Mouse (Mus musculus) lung, embryonic 14.5 days (tissue): ENCODE measurements at regions not wholly inside any gene's neighbourhood (a gene's known extent, or its start where the extent isn't known, plus 50 kb on each side); places are given as distances from the start of the nearest gene placed in this dataset.

Experiments
- ATAC-seq: fragments of 200-750 bp; cut with Nextera tagmentation; 2 replicates; pipeline ENCODE4 v1.8.0; 2017; ENCODE audit warnings: mild to moderate bottlenecking, moderate TSS enrichment, moderate library complexity; ENCODE audit not compliant: insufficient read depth
- DNase-seq: peaks from one replicate; pipeline ENCODE4 v3.0.0-alpha.2; 2015
- H3K27ac ChIP-seq: fragments of 300-500 bp; sonication (generic); 2 replicates; pipeline ENCODE4 v1.5.1; 2014; ENCODE audit warnings: low read depth, mild to moderate bottlenecking, moderate library complexity
- H3K27me3 ChIP-seq: fragments of 300-500 bp; sonication (generic); 2 replicates; pipeline ENCODE4 v1.6.1; 2014; ENCODE audit warnings: low read length, control low read depth; ENCODE audit not compliant: insufficient read depth
- H3K36me3 ChIP-seq: fragments of 300-500 bp; sonication (generic); 2 replicates; pipeline ENCODE4 v1.6.1; 2014; ENCODE audit warnings: control low read depth; ENCODE audit not compliant: insufficient read depth
- H3K4me1 ChIP-seq: fragments of 300-500 bp; sonication (generic); 2 replicates; pipeline ENCODE4 v1.6.1; 2014; ENCODE audit warnings: antibody characterized with exemption, control low read depth; ENCODE audit not compliant: insufficient read depth
- H3K4me2 ChIP-seq: fragments of 300-500 bp; sonication (generic); 2 replicates; pipeline ENCODE4 v1.6.1; 2014; ENCODE audit warnings: mild to moderate bottlenecking
- H3K4me3 ChIP-seq: fragments of 300-500 bp; sonication (generic); 2 replicates; pipeline ENCODE4 v1.5.1; 2014; ENCODE audit warnings: low read depth, low read length
- H3K9ac ChIP-seq: fragments of 300-500 bp; sonication (generic); 2 replicates; pipeline ENCODE4 v1.6.1; 2014
- H3K9me3 ChIP-seq: fragments of 300-500 bp; sonication (generic); 2 replicates; pipeline ENCODE4 v1.6.1; 2016; ENCODE audit warnings: low read depth, low read length, control low read depth
- CTCF ChIP-seq: IDR thresholded peaks from 2 replicates; pipeline ENCODE4 v1.5.1; 2016; ENCODE audit warnings: antibody characterized with exemption, low read depth
- WGBS: fragments of 180-500 bp; shearing (Covaris S2); extraction: QIAGEN DNeasy Blood & Tissue Kit; methylation state at CpG from one replicate; pipeline ENCODE4 v1.1.7; 2014; 5-methylcytosine and 5-hydroxymethylcytosine counted together

- no peak for TF ChIP-seq CTCF
- H3K9ac ChIP-seq, result no peak overlapping the region
- no peaks in the 10 kb centered on the region for H3K4me1 ChIP-seq
- WGBS, result 67% methylated on average over 4 of the region's 4 CpGs
- no peaks in the 10 kb centered on the region for H3K9me3 ChIP-seq
- ATAC-seq (no peak), DNase-seq (no peak)
- no peak overlapping the region for H3K27ac ChIP-seq
- no peak overlapping the region for H3K4me2 ChIP-seq
- no peaks in the 10 kb centered on the region for H3K36me3 ChIP-seq
- H3K27me3 ChIP-seq, result no peaks in the 10 kb centered on the region
- no peak overlapping the region for H3K4me3 ChIP-seq
These were observed 198.6 kb upstream of the Gcfc2 start for GRCm38 (mm10) chr6:81724601-81725545.

- no peak overlapping the region for H3K4me2 ChIP-seq
- H3K27ac ChIP-seq, result no peak overlapping the region
- H3K9ac ChIP-seq, result no peak overlapping the region
- ATAC-seq, result no peak
- no peaks in the 10 kb centered on the region for H3K9me3 ChIP-seq
- H3K4me1 ChIP-seq, result no peaks in the 10 kb centered on the region
- no peaks in the 10 kb centered on the region for H3K27me3 ChIP-seq
- no peaks in the 10 kb centered on the region for H3K36me3 ChIP-seq
- WGBS, result 37% methylated on average over 4 of the region's 5 CpGs
- no peak for TF ChIP-seq CTCF
- H3K4me3 ChIP-seq, result no peak overlapping the region
- no peak for DNase-seq
These were observed 191.8 kb upstream of the Gcfc2 start for GRCm38 (mm10) chr6:81731631-81732030.

- TF ChIP-seq CTCF, result no peak
- Histone ChIP-seq H3K36me3 (no peaks in the 10 kb centered on the region), H3K4me3 (no peak overlapping the region), H3K9me3 (no peaks in the 10 kb centered on the region), H3K4me1 (no peaks in the 10 kb centered on the region), H3K27me3 (no peaks in the 10 kb centered on the region), H3K4me2 (no peak overlapping the region), H3K27ac (no peak overlapping the region), H3K9ac (no peak overlapping the region)
- DNase-seq (no peak), ATAC-seq (no peak)
- WGBS, result 73% methylated on average over 3 of the region's 3 CpGs
These were observed 189.9 kb upstream of the Gcfc2 start for GRCm38 (mm10) chr6:81733527-81733926.

- H3K4me3 ChIP-seq, result no peak overlapping the region
- WGBS, result 85% methylated on average over 5 of the region's 5 CpGs
- H3K27ac ChIP-seq, result no peak overlapping the region
- H3K27me3 ChIP-seq, result no peaks in the 10 kb centered on the region
- no peak overlapping the region for H3K4me2 ChIP-seq
- no peak overlapping the region for H3K9ac ChIP-seq
- H3K9me3 ChIP-seq, result no peaks in the 10 kb centered on the region
- no peak for TF ChIP-seq CTCF
- DNase-seq, result no peak
- ATAC-seq, result no peak
- no peaks in the 10 kb centered on the region for H3K36me3 ChIP-seq
- no peaks in the 10 kb centered on the region for H3K4me1 ChIP-seq
These were observed 185.0 kb upstream of the Gcfc2 start for GRCm38 (mm10) chr6:81738466-81738865.

GRCm38 (mm10) chr6:81749681-81750080 is 173.8 kb upstream of the Gcfc2 start:
- DNase-seq, result peak; percentile 7
- no peaks in the 10 kb centered on the region for H3K9me3 ChIP-seq
- H3K27me3 ChIP-seq, result no peaks in the 10 kb centered on the region
- H3K4me3 ChIP-seq, result no peak overlapping the region
- H3K9ac ChIP-seq, result no peak overlapping the region
- H3K36me3 ChIP-seq, result no peaks in the 10 kb centered on the region
- H3K27ac ChIP-seq, result no peak overlapping the region
- 25% methylated on average over 3 of the region's 3 CpGs for WGBS
- no peaks in the 10 kb centered on the region for H3K4me1 ChIP-seq
- no peak for TF ChIP-seq CTCF
- no peak overlapping the region for H3K4me2 ChIP-seq
- peak; percentile 86; the same call in 1 of the 2 replicates for ATAC-seq

GRCm38 (mm10) chr6:81751631-81752030 is 171.8 kb upstream of the Gcfc2 start:
- ATAC-seq (no peak), DNase-seq (no peak)
- Histone ChIP-seq H3K4me2 (no peak overlapping the region), H3K9me3 (no peaks in the 10 kb centered on the region), H3K27me3 (no peaks in the 10 kb centered on the region), H3K4me3 (no peak overlapping the region), H3K27ac (no peak overlapping the region), H3K9ac (no peak overlapping the region), H3K4me1 (no peaks in the 10 kb centered on the region), H3K36me3 (no peaks in the 10 kb centered on the region)
- 87% methylated on average over 5 of the region's 5 CpGs for WGBS
- TF ChIP-seq CTCF, result no peak

- WGBS, result 72% methylated on average over 7 of the region's 7 CpGs
- Histone ChIP-seq H3K27ac (no peak overlapping the region), H3K9ac (no peak overlapping the region), H3K4me1 (no peaks in the 10 kb centered on the region), H3K36me3 (no peaks in the 10 kb centered on the region), H3K9me3 (no peaks in the 10 kb centered on the region), H3K4me3 (no peak overlapping the region), H3K27me3 (no peaks in the 10 kb centered on the region), H3K4me2 (no peak overlapping the region)
- TF ChIP-seq CTCF, result no peak
- DNase-seq (no peak), ATAC-seq (no peak)
These were observed 167.2 kb upstream of the Gcfc2 start for GRCm38 (mm10) chr6:81756242-81756641.
